Mouse (Mus musculus): Measurements from ENCODE around the gene Akap2.

GRCm38 (mm10) chr4:57730047-57730446 lies 12.6 kb downstream of the Akap2 start:
- no peak for TF ChIP-seq POLR2AphosphoS5 (IDR thresholded peaks at IDR 0.05; ENCODE audit: insufficient replicate concordance, low read depth, low read length)
- no peak for TF ChIP-seq CTCF (IDR thresholded peaks at IDR 0.05; ENCODE audit: low read depth, low read length)
